Mouse (Mus musculus): ENCODE data around the gene Pcnt. TPM values are rescaled to one million over a fixed set of nuclear protein-coding genes. Genes with fewer than 3 reads are reported as not detected.
A peak's percentile ranks its signal among the peaks of the same experiment; 100 is the strongest.

The Pcnt gene
- polyA plus RNA-seq, 1 experiment from 2014 or later: 13.1 TPM

GRCm38 (mm10) chr10:76445996-76446681 is 3.6 kb upstream of the Pcnt start:
- Histone ChIP-seq H3K4me3 (ENCODE audit: control insufficient read depth in 1 of 2, insufficient read depth in 1 of 2, low read depth in 1 of 2, low read length in 2 of 2) (no peak overlapping the region), H3K36me3 (ENCODE audit: control insufficient read depth, insufficient read depth, low read length) (no peaks in the 10 kb centered on the region), H3K9ac (ENCODE audit: low read length) (no peak overlapping the region), H3K27me3 (ENCODE audit: control insufficient read depth, insufficient read depth, low read length) (no peaks in the 10 kb centered on the region), H3K4me2 (ENCODE audit: low read length) (no peak overlapping the region), H3K4me1 (ENCODE audit: control insufficient read depth in 2 of 2, insufficient read depth in 2 of 2, low read length in 2 of 2) (peaks cover 6 to 13% of the 10 kb centered on the region in 2 experiments), H3K9me3 (ENCODE audit: control insufficient read depth, low read length) (no peaks in the 10 kb centered on the region), H3K27ac (replicated peaks in 1 of 2; ENCODE audit: control insufficient read depth in 1 of 2, insufficient read depth in 1 of 2, low read depth in 2 of 2, low read length in 2 of 2) (peak overlapping the region; percentile 26 to 27; a peak in 3 of 4 replicates)
- no peak for ATAC-seq (ENCODE audit: insufficient number of reproducible peaks, insufficient read depth, low FRiP score, low read depth)
- 61% methylated on average over 4 of the region's 4 CpGs for WGBS

- Histone ChIP-seq H3K4me1 (ENCODE audit: control insufficient read depth in 2 of 2, insufficient read depth in 2 of 2, low read length in 2 of 2) (peaks cover 2 to 16% of the 10 kb centered on the region in 2 experiments), H3K9me3 (ENCODE audit: control insufficient read depth, low read length) (no peaks in the 10 kb centered on the region), H3K36me3 (ENCODE audit: control insufficient read depth, insufficient read depth, low read length) (peaks cover 54% of the 10 kb centered on the region), H3K27me3 (ENCODE audit: control insufficient read depth, insufficient read depth, low read length) (no peaks in the 10 kb centered on the region), H3K4me3 (ENCODE audit: control insufficient read depth in 1 of 2, insufficient read depth in 1 of 2, low read depth in 1 of 2, low read length in 2 of 2) (no peak within 1 kb of the TSS; a peak in 1 of 4 replicates), H3K9ac (ENCODE audit: low read length) (no peak within 1 kb of the TSS; the same call in 1 of the 2 replicates), H3K27ac (replicated peaks in 1 of 2; ENCODE audit: control insufficient read depth in 1 of 2, insufficient read depth in 1 of 2, low read depth in 2 of 2, low read length in 2 of 2) (no peak within 1 kb of the TSS), H3K4me2 (ENCODE audit: low read length) (peak within 1 kb of the TSS; percentile 86)
- ATAC-seq (ENCODE audit: insufficient number of reproducible peaks, insufficient read depth, low FRiP score, low read depth): no peak
- WGBS: 93% methylated on average over 17 of the region's 17 CpGs
Observed at GRCm38 (mm10) chr10:76440281-76440680, 2.3 kb downstream of the Pcnt start, which contains the start of gene AC141477.1. Gene AC141477.1 (minus strand): TSS chr10:76440444.

- Histone ChIP-seq H3K9ac (ENCODE audit: low read length) (no peak overlapping the region), H3K27ac (replicated peaks in 1 of 2; ENCODE audit: control insufficient read depth in 1 of 2, insufficient read depth in 1 of 2, low read depth in 2 of 2, low read length in 2 of 2) (no peak overlapping the region), H3K4me1 (ENCODE audit: control insufficient read depth in 2 of 2, insufficient read depth in 2 of 2, low read length in 2 of 2) (peaks cover 2 to 16% of the 10 kb centered on the region in 2 experiments), H3K36me3 (ENCODE audit: control insufficient read depth, insufficient read depth, low read length) (peaks cover 64% of the 10 kb centered on the region), H3K4me3 (ENCODE audit: control insufficient read depth in 1 of 2, insufficient read depth in 1 of 2, low read depth in 1 of 2, low read length in 2 of 2) (no peak overlapping the region), H3K27me3 (ENCODE audit: control insufficient read depth, insufficient read depth, low read length) (no peaks in the 10 kb centered on the region), H3K9me3 (ENCODE audit: control insufficient read depth, low read length) (no peaks in the 10 kb centered on the region), H3K4me2 (ENCODE audit: low read length) (no peak overlapping the region)
- 86% methylated on average over 9 of the region's 9 CpGs for WGBS
- ATAC-seq (ENCODE audit: insufficient number of reproducible peaks, insufficient read depth, low FRiP score, low read depth): no peak
Observed at GRCm38 (mm10) chr10:76439107-76439890, 3.3 kb downstream of the Pcnt start.

GRCm38 (mm10) chr10:76433925-76434324 is 8.7 kb downstream of the Pcnt start:
- no peak overlapping the region for H3K4me2 ChIP-seq (ENCODE audit: low read length)
- WGBS: 88% methylated on average over 11 of the region's 11 CpGs
- H3K27me3 ChIP-seq (ENCODE audit: control insufficient read depth, insufficient read depth, low read length): no peaks in the 10 kb centered on the region

GRCm38 (mm10) chr10:76425674-76426073 is 16.9 kb downstream of the Pcnt start:
- H3K4me2 ChIP-seq (ENCODE audit: low read length): no peak overlapping the region
- H3K27ac ChIP-seq (replicated peaks in 1 of 2; ENCODE audit: control insufficient read depth in 1 of 2, insufficient read depth in 1 of 2, low read depth in 2 of 2, low read length in 2 of 2): no peak overlapping the region
- H3K27me3 ChIP-seq (ENCODE audit: control insufficient read depth, insufficient read depth, low read length): no peaks in the 10 kb centered on the region
- H3K4me3 ChIP-seq (ENCODE audit: control insufficient read depth in 1 of 2, insufficient read depth in 1 of 2, low read depth in 1 of 2, low read length in 2 of 2): no peak overlapping the region
- H3K4me1 ChIP-seq (ENCODE audit: control insufficient read depth in 2 of 2, insufficient read depth in 2 of 2, low read length in 2 of 2): no peaks in the 10 kb centered on the region
- peaks cover 97% of the 10 kb centered on the region for H3K36me3 ChIP-seq (ENCODE audit: control insufficient read depth, insufficient read depth, low read length)
- no peak for ATAC-seq (ENCODE audit: insufficient number of reproducible peaks, insufficient read depth, low FRiP score, low read depth)
- WGBS: 94% methylated on average over 7 of the region's 7 CpGs
- no peaks in the 10 kb centered on the region for H3K9me3 ChIP-seq (ENCODE audit: control insufficient read depth, low read length)
- no peak overlapping the region for H3K9ac ChIP-seq (ENCODE audit: low read length)

More at GRCm38 (mm10) chr10:76433925-76434324, 8.7 kb downstream of the Pcnt start:
- no peak for ATAC-seq (ENCODE audit: insufficient number of reproducible peaks, insufficient read depth, low FRiP score, low read depth)
- Histone ChIP-seq H3K9me3 (ENCODE audit: control insufficient read depth, low read length) (no peaks in the 10 kb centered on the region), H3K4me1 (ENCODE audit: control insufficient read depth in 2 of 2, insufficient read depth in 2 of 2, low read length in 2 of 2) (no peaks in the 10 kb centered on the region), H3K4me3 (ENCODE audit: control insufficient read depth in 1 of 2, insufficient read depth in 1 of 2, low read depth in 1 of 2, low read length in 2 of 2) (no peak overlapping the region), H3K27ac (replicated peaks in 1 of 2; ENCODE audit: control insufficient read depth in 1 of 2, insufficient read depth in 1 of 2, low read depth in 2 of 2, low read length in 2 of 2) (no peak overlapping the region), H3K9ac (ENCODE audit: low read length) (no peak overlapping the region), H3K36me3 (ENCODE audit: control insufficient read depth, insufficient read depth, low read length) (peaks cover 100% of the 10 kb centered on the region)

- 44% methylated on average over 12 of the region's 12 CpGs for WGBS
- Histone ChIP-seq H3K27ac (replicated peaks in 1 of 2; ENCODE audit: control insufficient read depth in 1 of 2, insufficient read depth in 1 of 2, low read depth in 2 of 2, low read length in 2 of 2) (peak overlapping the region; percentile 68 to 80), H3K27me3 (ENCODE audit: control insufficient read depth, insufficient read depth, low read length) (no peaks in the 10 kb centered on the region), H3K4me1 (ENCODE audit: control insufficient read depth in 2 of 2, insufficient read depth in 2 of 2, low read length in 2 of 2) (peaks cover 5 to 6% of the 10 kb centered on the region in 2 experiments; a peak in 2 of 4 replicates), H3K4me3 (ENCODE audit: control insufficient read depth in 1 of 2, insufficient read depth in 1 of 2, low read depth in 1 of 2, low read length in 2 of 2) (no peak overlapping the region), H3K4me2 (ENCODE audit: low read length) (peak overlapping the region; percentile 29; the same call in 1 of the 2 replicates), H3K9ac (ENCODE audit: low read length) (peak overlapping the region; percentile 34; the same call in 1 of the 2 replicates), H3K9me3 (ENCODE audit: control insufficient read depth, low read length) (no peaks in the 10 kb centered on the region), H3K36me3 (ENCODE audit: control insufficient read depth, insufficient read depth, low read length) (peaks cover 97% of the 10 kb centered on the region)
- no peak for ATAC-seq (ENCODE audit: insufficient number of reproducible peaks, insufficient read depth, low FRiP score, low read depth)
Observed at GRCm38 (mm10) chr10:76416811-76417210, 25.8 kb downstream of the Pcnt start.

- H3K9me3 ChIP-seq (ENCODE audit: control insufficient read depth, low read length): no peaks in the 10 kb centered on the region
- H3K27ac ChIP-seq (replicated peaks in 1 of 2; ENCODE audit: control insufficient read depth in 1 of 2, insufficient read depth in 1 of 2, low read depth in 2 of 2, low read length in 2 of 2): no peak overlapping the region
Observed at GRCm38 (mm10) chr10:76408520-76408919, 34.1 kb downstream of the Pcnt start.

More at GRCm38 (mm10) chr10:76408520-76408919, 34.1 kb downstream of the Pcnt start:
- Histone ChIP-seq H3K4me1 (ENCODE audit: control insufficient read depth in 2 of 2, insufficient read depth in 2 of 2, low read length in 2 of 2) (no peaks in the 10 kb centered on the region), H3K9ac (ENCODE audit: low read length) (no peak overlapping the region), H3K36me3 (ENCODE audit: control insufficient read depth, insufficient read depth, low read length) (peaks cover 94% of the 10 kb centered on the region), H3K27me3 (ENCODE audit: control insufficient read depth, insufficient read depth, low read length) (no peaks in the 10 kb centered on the region), H3K4me2 (ENCODE audit: low read length) (no peak overlapping the region), H3K4me3 (ENCODE audit: control insufficient read depth in 1 of 2, insufficient read depth in 1 of 2, low read depth in 1 of 2, low read length in 2 of 2) (no peak overlapping the region)
- no peak for ATAC-seq (ENCODE audit: insufficient number of reproducible peaks, insufficient read depth, low FRiP score, low read depth)
- WGBS: 92% methylated on average over 10 of the region's 10 CpGs
